Mouse (Mus musculus): ENCODE measurements at regions not wholly inside any gene's neighbourhood (a gene's known extent, or its start where the extent isn't known, plus 50 kb on each side); places are given as distances from the start of the nearest gene placed in this dataset.

- TF ChIP-seq POLR2A (IDR thresholded peaks at IDR 0.05; ENCODE audit: low read depth, low read length), result no peak
- TF ChIP-seq CTCF (conservative IDR thresholded peaks at IDR 0.05; ENCODE audit: insufficient read depth, insufficient read length, low read depth, low read length), result no peak
Measured at GRCm38 (mm10) chr5:4341956-4342355, 149.8 kb downstream of the Mterf1b start.
